Mouse (Mus musculus) gastrocnemius, postnatal 10 days (tissue): ENCODE measurements at regions not wholly inside any gene's neighbourhood (a gene's known extent, or its start where the extent isn't known, plus 50 kb on each side); places are given as distances from the start of the nearest gene placed in this dataset.

Experiments used
- DNase-seq: peaks from one replicate; pipeline ENCODE4 v3.0.0; 2021; ENCODE audit warnings: mixed read lengths

DNA sequence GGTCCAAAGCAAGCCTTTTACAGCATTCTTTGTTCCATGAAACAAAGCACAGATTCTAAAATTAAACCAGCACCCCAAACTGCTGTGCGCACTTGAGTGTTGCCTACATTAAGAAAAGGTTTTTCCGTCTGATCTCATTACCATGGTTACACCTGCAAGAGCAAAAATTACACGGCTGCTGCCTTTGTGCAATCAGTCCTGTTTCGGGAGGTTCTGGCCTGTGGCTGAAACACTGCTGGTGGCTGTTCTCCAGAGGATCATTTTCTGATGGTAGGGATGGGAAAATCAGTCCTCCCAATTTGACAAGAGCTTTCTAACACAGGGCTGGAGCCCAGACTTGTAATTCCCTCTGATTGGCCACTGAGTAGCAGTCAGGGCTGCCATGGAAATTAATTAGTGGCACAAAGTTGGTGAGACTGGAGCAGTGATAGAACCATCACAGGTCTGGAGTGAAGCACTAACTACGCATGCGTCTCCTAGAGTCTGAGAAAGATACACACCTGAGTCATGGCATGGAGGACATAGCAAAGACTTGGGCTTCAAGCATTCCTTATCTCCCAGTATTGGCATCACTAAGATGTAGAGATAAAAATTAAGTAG lies 114.8 kb upstream of the Fam49a start:
- DNase-seq: no peak

DNA sequence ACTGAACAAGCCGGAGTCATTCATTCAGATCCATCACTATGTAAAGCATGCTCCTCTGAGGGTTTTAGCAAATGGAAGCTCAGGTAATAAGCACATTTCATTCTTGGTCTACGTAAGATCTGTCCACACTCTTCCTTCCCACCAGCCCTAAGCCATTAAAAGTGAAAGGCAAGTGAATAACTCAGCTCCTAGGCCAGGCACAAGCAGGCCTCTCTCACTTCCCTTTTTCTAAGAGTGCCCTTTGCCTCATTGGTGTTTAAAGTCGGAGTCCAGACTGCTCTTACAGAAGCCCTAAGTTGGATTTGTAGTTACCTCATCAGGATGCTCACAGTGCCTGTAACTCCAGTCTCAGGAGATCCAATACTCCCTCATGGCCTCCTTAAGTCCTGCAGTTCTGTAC lies 114.1 kb upstream of the Fam49a start:
- no peak for DNase-seq

DNA sequence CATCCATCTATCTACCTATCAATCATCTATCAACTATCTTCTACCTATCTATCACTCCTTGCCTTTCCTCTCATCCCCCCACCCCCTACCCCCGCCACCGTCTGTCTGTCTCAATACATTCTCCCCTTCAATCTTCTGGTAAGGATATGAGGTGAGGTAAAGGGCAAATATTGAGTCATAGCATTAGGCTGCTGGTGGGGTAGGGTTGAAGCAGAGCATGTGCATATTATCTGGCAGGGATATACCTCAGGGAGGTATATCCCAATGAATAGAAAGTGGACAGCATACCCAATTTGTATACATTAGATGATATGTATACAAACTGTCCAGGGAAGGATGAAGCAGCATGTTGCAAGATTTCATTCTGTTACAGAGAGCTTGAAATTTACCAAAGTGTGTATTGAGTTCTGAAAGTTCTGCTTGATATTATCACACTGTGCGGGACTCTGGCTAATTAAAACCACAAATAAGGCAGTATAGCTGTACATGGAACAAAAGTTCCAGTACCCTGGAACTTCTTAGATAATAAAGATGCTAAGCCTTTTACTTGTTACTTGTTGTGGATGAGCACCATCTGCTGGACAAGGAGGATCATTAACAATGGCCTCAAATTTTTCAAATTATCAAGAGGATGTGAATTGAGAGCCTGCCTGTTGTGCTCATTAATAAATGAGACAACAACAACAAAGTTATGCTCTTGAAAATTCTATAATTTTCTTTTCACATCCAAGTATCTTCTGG lies 113.1 kb upstream of the Fam49a start:
- DNase-seq: no peak

DNA sequence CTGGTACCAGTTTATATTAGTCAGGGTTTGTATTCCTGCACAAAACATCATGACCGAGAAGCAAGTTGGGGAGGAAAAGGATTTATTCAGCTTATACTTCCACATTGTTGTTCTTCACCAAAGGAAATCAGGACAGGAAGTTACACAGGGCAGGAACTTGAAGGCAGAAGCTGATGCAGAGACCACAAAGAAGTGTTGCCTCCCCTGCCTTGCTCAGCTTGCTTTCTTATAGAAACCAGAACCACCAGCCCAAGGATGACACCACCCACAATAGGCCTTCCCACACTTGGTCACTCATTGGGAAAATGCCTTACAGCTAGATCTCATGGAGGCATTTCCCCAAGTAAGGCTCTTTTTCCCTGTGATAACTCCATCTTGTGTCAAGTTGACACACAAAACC lies 97.5 kb upstream of the Fam49a start:
- DNase-seq: no peak

DNA sequence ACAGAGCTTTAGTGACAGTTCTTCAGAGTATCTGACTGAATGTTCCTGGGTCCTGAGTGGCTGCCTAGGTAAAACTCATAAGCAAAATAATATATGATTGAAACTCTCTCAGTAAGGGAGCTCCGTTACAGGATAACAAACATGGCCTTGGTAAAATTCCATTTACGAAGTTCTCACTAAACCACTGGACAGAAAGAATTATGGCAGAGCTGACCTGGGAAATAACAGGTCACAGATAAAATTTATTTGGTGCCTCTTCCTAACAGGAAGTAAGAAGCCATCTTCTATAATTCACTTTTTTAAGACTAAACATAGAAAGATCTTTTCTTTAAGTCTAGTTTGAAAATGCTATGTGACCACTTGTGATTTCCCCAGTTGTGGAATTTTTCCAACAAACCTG lies 91.4 kb upstream of the Fam49a start:
- DNase-seq: no peak

DNA sequence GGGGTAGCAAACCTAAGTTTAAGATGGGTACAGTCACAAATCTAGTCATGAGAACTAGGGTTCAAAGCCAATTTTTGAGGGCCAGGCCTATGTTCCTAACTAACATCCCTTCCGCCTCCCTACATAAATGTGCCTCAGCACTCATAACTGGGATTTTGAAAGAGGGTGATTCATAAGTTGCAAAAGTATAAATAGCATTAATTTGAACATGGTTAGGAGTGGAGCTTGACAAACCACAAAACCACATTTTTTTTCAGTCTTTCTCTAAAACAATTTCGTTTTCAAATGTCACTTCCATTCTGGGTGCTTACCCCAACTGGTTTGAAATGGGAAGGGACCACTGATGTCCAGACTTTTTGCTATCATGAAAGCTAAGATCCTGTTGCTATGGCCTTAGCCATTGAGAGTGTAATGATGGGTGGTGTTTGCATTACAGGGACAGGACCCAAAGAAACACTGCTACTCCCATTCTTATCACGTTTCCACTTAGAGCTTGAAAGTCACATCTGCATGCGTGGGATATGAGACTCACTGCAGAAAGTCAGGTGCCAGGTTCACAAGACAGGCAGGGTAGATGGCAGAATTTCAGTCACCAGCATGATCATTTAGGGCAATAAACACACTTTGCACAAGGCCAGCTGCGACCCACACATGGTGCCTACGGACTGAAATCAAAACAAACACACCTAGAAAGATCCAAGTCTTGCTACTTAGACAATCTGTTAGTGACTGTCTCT lies 89.7 kb upstream of the Fam49a start:
- no peak for DNase-seq

DNA sequence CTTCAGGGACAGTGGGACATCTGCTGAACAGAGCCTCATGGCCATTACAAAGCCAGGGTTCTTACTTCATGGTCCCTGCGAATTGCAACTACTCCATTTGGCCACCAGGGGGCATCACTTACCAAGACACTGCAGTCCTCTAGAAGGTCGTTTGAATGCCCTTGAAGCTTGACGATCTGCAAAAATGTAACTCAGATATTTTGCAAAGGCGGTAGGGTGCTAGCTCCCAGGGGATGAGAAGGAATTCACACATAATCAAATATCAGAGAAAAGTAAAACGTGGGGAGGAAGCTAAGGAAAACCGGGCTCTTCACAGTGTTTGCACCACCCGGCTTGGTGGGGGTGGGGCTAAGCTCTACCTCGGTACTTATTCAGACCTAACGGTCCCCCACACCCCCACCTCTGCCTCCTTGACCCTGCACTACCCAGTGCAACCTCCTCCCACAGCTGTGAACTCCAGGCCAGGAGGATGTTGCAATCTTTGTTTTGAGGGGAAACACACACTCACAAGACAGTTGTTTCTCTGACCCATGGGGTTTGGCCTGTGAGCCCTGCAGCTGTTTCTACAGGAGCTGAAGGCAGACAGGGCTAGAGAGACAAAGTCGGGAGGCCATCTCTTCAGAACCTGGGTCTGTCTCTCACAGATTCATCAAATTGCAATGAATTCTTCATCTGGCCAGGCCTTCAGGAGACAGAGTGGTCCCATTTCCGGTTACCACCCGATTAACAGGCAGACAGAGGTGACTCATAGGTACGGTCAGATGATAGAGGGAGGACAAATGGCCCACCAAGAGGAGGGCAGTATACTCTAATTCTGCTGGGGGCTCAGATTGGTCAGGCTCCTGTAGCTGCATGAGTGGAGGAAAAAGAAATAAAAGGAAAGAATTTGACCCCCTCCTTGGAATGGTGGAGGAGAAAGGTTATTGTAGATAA lies 85.3 kb upstream of the Fam49a start:
- DNase-seq: peak; percentile 62

DNA sequence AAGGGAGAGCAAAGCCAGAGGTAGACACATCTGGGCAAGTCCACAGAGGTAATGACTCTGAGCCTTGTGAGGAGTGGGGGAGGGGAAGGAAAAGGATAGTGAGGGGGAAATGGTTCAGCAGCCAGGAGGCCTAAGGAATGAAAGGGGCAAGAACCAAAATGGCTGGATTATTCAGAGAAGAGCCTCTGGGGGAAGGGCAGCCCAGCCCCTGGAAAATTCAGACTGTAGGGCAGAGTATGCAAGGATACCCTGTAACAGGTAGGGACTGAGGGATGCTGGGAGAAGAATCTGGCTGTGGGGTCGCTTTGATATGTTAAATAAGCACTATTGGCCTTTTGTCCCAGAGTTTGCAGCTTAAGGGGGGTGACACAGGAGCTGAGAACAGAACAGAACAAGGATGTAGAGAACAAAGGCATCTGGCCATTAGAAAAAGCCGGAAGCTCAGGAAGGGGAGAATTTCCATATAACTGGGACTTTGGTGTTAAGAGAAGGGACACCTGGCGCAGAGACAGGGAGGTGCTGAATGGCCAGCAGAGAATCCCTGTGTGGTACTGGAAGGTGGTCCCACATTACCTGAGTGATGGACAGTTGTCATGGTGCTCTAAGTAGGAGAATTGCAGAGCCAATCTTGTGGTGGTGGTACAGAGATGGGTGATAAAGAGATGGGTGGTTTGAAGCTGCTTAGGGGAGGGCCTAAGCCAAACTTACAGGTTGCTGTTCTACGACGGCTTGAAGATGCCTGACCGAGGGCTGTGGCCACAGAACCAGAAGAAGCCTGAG lies 84.5 kb upstream of the Fam49a start:
- no peak for DNase-seq

DNA sequence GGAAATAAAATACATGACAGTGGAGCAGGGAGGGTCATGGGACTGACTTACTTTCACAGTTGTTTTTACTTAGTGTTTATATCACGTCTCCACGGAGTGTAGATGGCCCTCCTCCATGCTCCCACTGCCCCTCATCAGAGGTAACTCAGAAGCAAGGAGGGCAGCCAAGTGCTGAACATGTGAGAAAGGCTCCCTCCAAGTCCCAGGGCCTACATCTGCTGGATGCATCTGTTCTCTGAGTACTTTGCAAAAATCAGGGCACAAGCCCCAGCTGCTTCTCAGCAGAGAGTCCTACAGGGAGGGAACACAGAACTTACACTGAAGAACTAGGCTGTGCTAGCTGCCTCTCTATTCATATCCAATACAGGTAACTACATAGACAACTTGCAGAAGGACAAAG lies 83.5 kb upstream of the Fam49a start:
- peak; percentile 28 for DNase-seq

DNA sequence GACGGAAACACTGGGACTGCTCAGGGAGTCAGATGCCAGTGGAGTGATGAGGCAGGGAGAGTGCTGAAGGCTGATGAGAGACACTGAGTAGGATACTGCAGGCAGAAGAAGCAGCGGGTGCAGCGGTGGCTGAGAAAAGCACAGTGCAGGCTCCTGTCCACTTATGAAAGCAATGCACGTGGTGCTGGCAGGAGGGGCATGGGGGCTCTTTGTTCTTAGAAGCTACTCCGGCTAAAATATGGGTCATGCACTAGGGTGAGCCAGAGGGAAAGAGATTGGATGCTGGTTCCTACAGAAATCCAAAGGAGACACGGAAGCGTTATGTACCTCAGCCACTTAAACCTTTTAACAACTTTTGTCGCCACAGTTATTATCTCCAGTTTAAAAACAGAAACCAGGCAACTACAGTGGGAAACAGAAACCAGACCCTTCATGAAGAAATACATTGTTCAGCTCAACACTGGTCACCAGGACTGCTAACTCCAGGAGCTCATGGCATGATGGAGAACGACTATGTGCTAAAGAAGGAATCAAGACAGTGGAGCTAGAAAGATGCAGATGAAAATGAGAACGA lies 82.6 kb upstream of the Fam49a start:
- DNase-seq: no peak

DNA sequence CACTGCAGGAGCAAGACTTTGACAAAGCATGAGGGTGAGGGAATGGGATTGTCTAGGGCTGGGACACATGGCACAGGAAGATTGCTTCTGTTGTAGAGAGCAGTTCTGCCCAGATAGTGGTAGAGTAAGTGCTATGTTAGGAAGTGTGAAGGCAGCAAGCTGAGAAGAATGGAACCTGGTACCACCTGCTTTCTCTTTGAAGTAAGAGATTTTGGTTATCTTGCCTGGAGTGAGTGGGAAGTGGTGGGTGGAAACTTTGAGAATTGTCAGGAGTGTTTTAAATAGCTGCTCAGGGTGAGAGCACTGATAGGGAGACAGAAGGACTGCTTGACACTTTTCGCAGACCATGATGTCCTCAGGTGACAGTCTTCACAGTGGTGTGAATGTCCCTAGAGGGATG lies 81.0 kb upstream of the Fam49a start:
- DNase-seq: no peak

DNA sequence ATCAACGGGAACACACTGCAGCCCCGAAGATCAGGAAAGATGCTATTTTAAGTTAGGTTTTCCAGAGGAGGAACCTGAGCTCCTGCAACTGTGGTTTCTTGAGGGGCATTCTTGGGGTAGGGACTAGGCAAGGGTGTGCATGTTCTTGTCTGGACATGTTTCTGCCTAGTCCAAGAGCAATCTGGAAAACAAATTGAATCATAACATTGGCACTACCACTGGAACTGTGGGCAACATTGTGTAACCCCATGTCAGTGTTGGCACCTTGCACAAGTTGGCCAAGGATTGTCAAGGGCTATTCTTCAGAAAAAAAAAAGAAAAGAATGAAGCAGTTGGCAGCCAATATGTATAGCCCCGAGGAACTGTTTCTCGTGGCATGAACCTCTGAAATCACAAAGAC lies 80.3 kb upstream of the Fam49a start:
- DNase-seq: no peak

DNA sequence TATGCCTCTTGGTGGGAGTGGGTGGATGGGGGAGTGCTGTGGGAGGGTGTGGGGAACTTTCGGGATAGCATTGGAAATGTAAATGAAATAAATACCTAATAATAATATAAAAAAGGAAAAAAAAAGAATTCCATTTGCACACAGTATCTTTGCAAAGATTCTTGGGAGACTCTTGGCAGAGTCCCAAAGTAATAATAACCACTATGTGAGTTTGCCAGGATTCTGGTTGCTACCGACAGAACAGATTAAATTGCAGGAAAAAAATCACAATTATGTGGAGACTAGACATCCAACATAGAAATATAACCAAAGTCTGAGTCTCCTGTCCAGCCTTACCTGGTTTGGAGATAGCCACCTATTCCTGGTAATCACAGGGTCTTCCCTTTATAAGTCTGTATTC lies 75.6 kb upstream of the Fam49a start:
- no peak for DNase-seq

DNA sequence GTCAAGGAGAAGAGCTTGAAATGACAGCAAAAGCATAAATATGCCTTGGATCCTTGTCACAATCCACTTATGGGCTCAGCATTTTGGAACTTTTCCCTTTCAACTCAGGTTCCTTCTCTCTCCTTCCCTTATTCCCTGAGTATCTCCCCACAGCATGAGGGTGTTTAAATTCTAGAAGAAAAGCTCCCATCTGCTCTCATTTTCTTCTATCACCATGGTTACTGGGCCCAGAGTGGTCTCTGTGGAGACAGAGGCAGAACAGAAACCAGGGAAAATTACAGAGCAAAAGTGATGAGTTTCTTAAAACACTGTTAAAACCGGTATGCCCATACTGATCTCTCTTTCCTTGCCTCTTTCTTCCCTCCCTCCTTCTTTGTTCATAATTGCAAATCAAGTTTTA lies 66.9 kb upstream of the Fam49a start:
- DNase-seq: no peak

DNA sequence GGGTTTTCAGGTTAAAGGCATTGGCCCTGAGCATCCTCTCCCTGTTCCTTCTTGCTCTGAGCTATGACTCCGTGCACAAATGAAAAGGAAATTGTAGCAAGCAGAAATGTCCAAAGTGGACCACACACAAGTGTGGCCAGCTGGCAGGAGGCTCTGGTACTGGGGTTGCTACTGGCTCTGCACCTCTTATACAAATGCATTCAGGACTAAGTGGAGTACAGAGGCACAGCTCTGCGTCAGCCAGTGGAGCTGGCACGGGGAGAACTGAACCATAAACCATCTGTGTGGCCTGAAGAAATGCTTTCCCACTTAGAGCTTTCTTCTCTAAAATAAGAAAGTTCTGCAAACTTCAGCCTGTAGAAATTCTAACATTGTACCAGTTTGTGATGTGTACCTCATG lies 65.3 kb upstream of the Fam49a start:
- DNase-seq: no peak

DNA sequence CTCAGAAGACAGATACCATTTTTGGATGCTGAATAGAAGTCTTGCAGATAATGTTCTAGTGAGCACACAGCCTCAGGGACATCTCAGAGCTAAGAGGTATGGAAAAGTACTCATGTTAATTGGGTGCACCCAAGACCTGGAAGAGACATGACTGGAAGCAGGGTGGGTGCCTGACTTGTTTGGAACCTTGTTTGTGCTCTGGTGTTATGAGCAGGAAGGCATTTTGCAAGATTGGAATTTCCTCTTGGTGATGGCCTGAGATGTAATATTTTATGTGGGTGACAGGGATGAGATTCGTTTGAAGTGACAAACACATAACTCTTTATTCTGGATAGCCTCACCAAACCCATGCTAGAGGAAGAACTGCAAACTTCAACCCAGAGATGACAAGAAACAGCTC lies 53.7 kb upstream of the Fam49a start:
- no peak for DNase-seq
